Mouse (Mus musculus) heart, adult 2 months (tissue): ENCODE measurements around the gene Zfp346. TPM values are rescaled to one million over a fixed set of nuclear protein-coding genes. Genes with fewer than 3 reads are reported as not detected.
"Not testable (repeated sequence)": the region's sequence is repeated elsewhere in the genome, so short reads cannot be mapped to it uniquely, and the experiment has no call there.

Source experiments
- DNase-seq, 2 experiments: peaks; one replicate each; pipeline ENCODE4 v3.0.0; 2021
- H3K27ac ChIP-seq: fragments of 200-600 bp; 2 replicates; pipeline ENCODE4 v1.8.1; 2022
- H3K27me3 ChIP-seq: fragments of 200-500 bp; 2 replicates; pipeline ENCODE4 v1.6.1; 2012; ENCODE audit warnings: mild to moderate bottlenecking, low read length, inconsistent platforms, mixed read lengths; ENCODE audit not compliant: control insufficient read depth, insufficient read depth
- H3K36me3 ChIP-seq: fragments of 200-500 bp; 2 replicates; pipeline ENCODE4 v1.6.1; 2012; ENCODE audit warnings: low read length, inconsistent platforms; ENCODE audit not compliant: control insufficient read depth, insufficient read depth
- H3K4me1 ChIP-seq: fragments of 200-500 bp; 2 replicates; pipeline ENCODE4 v1.6.1; 2011; ENCODE audit warnings: low read length; ENCODE audit not compliant: control insufficient read depth, insufficient read depth
- H3K4me3 ChIP-seq: fragments of 200-600 bp; 2 replicates; pipeline ENCODE4 v1.8.1; 2022
- H3K79me2 ChIP-seq: fragments of 200-500 bp; replicated peaks from 2 replicates; pipeline ENCODE4 v1.6.1; 2012; ENCODE audit warnings: mild to moderate bottlenecking, inconsistent platforms, low read length, moderate library complexity, mixed read lengths; ENCODE audit not compliant: control insufficient read depth, insufficient read depth
- H3K9ac ChIP-seq: fragments of 200-500 bp; 2 replicates; pipeline ENCODE4 v1.6.1; 2012; ENCODE audit warnings: low read depth, mild to moderate bottlenecking, control low read depth, inconsistent platforms, low read length, mixed read lengths
- CTCF ChIP-seq: fragments of 200-600 bp; IDR thresholded peaks from 2 replicates; pipeline ENCODE4 v1.8.1; 2022; ENCODE audit warnings: antibody characterized with exemption, mild to moderate bottlenecking, moderate library complexity
- EP300 ChIP-seq: fragments of 200-500 bp; IDR thresholded peaks from 2 replicates; pipeline ENCODE4 v1.6.1; 2011; ENCODE audit warnings: low read depth, low read length, control low read depth; ENCODE audit not compliant: insufficient read depth
- POLR2A ChIP-seq: fragments of 200-500 bp; IDR thresholded peaks from 2 replicates; pipeline ENCODE4 v1.6.1; 2011; ENCODE audit warnings: mild to moderate bottlenecking, low read depth, low read length, control low read depth; ENCODE audit not compliant: insufficient read depth
- WGBS: fragments of 180-500 bp; shearing (Covaris S2); methylation state at CpG from one replicate; pipeline ENCODE4 v1.1.7; 2018; 5-methylcytosine and 5-hydroxymethylcytosine counted together
- intact Hi-C: fragments of 180-260 bp; cut with DNase I; formaldehyde crosslinking; loops from one replicate; pipeline ENCODE4 v1.15.1; 2025
- polyA plus RNA-seq: library from polyadenylated mRNA; depleted of rRNA; stranded (reverse); fragments of >200 nt; gene quantifications from 2 replicates; pipeline ENCODE4 v1.2.3, GENCODE M21; 2012
- total RNA-seq, 2 experiments: library from RNA; stranded (reverse); gene quantifications; 2 replicates each; pipeline ENCODE4 v1.2.3; 2021

Gene Zfp346
- total and polyA plus RNA-seq, 3 experiments: 14.3 to 20.6 (median 17.1) TPM

DNA sequence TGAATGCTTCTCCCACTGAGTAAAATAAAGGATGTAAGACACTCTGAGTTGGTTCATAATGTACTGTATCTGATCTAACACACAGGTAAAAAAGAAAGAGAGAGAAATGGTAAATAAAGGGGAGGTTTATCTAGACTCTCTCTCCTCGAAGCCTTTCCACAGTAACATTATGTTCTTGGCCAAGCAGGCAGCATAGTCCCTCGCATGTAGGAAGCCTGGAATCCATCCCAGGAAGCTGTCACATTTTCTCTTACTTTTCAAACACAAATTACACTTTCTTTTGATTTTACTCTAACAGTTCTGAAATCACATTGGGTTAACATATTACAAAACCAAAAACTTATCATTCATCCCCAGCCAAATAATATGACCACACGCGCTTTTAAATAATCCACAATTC is 12.5 kb upstream of the Zfp346 start:
- no peak for DNase-seq

DNA sequence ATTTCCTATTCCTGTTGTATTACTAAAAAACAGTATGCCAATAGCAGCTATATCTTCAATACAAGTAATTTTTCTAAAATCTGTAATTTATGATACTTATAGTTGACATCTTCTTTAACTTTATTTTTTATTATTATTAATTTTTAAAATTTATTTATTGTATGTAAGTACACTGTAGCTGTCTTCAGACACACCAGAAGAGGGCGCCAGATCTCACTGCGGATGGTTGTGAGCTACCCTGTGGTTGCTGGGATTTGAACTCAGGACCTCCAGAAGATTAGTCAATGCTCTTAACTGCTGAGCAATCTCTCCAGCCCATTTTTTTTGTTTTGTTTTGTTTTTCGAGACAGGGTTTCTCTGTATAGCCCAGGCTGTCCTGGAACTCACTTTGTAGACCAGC is 7.3 kb upstream of the Zfp346 start:
- H3K27ac ChIP-seq, H3K4me1 ChIP-seq, intact Hi-C loops, H3K79me2 ChIP-seq, H3K9ac ChIP-seq, H3K27me3 ChIP-seq, H3K36me3 ChIP-seq, DNase-seq, H3K4me3 ChIP-seq: not testable (repeated sequence)
- peak; percentile 58 for TF ChIP-seq CTCF
- 90% methylated on average over 3 of the region's 3 CpGs for WGBS

More for the DNA sequence above, 12.5 kb upstream of the Zfp346 start:
- 66% methylated on average over 4 of the region's 4 CpGs for WGBS
- no peak for TF ChIP-seq POLR2A
- no peak for TF ChIP-seq CTCF
- no peak for TF ChIP-seq EP300
- H3K4me1 ChIP-seq: no peaks in the 10 kb centered on the region; the same call in 1 of the 2 replicates
- intact Hi-C loops: no loop called here
- no peaks in the 10 kb centered on the region; the same call in 1 of the 2 replicates for H3K79me2 ChIP-seq
- no peak overlapping the region for H3K4me3 ChIP-seq
- no peaks in the 10 kb centered on the region for H3K27me3 ChIP-seq
- no peaks in the 10 kb centered on the region; the same call in 1 of the 2 replicates for H3K36me3 ChIP-seq
- no peak overlapping the region for H3K27ac ChIP-seq
- H3K9ac ChIP-seq: no peak overlapping the region

DNA sequence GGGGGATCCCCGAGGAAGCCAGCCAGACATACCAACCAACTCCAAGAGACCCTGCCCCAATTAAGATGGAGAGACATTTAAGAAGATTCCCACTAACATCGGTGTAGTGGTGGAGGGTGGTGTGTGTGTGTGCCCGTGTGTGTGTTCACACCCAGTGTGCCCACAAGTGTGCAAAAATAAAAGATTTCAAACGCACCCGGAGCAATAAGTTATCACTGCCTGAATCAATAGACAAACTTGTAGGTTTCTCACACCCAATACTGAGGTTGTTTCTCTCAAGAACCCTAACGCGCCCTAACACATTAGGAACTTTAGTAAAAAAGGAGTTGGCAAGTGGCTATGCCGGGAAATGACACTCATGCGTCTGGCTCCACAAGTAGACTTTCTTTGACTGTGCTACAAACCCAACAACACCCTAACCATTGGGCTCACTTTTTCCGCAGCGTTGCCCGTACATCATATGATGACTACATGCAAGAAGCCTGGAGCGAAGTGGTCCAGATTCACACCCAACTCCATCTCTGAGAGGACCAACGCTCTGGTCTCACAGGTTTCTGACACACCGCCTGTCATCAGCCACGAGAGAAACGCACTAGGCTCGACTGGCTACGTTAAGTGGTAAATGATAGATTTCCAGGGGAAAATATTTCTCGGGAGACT is 5.9 kb upstream of the Zfp346 start:
- Histone ChIP-seq H3K4me1 (peaks cover 3% of the 10 kb centered on the region), H3K4me3 (peak overlapping the region; percentile 82), H3K27ac (peak overlapping the region; percentile 88), H3K79me2 (no peaks in the 10 kb centered on the region), H3K36me3 (no peaks in the 10 kb centered on the region), H3K9ac (peak overlapping the region; percentile 99), H3K27me3 (no peaks in the 10 kb centered on the region)
- 20% methylated on average over 20 of the region's 20 CpGs for WGBS
- DNase-seq: peak; percentile 31 to 42
- TF ChIP-seq EP300: no peak
- intact Hi-C loops: no loop called here

DNA sequence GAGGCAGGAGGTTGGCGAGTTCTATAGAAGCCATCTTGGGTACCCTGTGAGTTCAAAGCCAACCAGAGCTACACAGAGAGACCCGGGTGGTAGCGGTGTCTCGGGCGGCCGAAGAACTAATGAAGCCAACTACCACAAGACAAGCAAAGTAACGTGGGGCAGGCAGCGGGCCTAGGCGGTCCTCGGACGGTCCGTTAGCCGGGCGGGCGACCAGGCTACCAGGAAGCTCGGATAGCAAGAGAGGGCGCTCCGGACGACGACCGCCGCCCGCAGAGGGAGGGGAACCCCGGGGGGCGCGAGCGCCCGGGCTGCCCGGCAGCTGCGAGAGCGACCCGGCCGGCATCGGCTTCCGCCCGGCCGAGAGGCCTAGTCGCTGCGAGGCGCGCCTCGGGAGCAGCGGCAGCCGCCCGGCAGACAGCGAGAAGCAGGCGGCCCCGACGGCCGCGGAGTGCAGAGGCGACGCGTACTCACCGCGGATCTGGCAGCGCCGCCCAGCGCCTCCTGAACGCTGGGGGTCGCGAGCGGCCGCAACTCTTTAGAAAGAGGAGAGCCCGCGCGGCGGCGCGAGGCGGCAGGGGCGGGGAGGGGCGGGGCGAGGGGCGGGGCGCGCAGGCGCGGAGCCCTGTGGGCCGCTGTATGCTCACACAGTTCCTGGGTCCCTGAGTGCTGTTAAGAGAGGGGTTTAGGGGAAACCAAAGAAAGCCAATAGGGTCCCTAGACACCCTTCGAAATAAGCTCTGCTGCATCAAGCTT is 5.2 kb upstream of the Zfp346 start, which contains the start of gene Uimc1:
Gene Uimc1, minus strand, starts transcription at position 575 of the 753 bp plus-strand sequence.
- H3K4me3 ChIP-seq: peak within 1 kb of the TSS; percentile 82
- H3K27ac ChIP-seq: peak within 1 kb of the TSS; percentile 88
- TF ChIP-seq POLR2A (peak; percentile 74), EP300 (no peak), CTCF (peak; percentile 66)
- H3K27me3 ChIP-seq: no peaks in the 10 kb centered on the region
- no peaks in the 10 kb centered on the region for H3K79me2 ChIP-seq
- peaks cover 3% of the 10 kb centered on the region for H3K4me1 ChIP-seq
- intact Hi-C loops: loop anchor here (10.0 kb wide), 1 partner anchor 225 kb away; the partner anchor contains the start of genes Mxd3, Prelid1 and Rab24
- no peaks in the 10 kb centered on the region for H3K36me3 ChIP-seq
- DNase-seq: peak; percentile 87 to 90
- under 1% methylated on average over 78 of the region's 81 CpGs for WGBS
- peak within 1 kb of the TSS; percentile 99 for H3K9ac ChIP-seq

DNA sequence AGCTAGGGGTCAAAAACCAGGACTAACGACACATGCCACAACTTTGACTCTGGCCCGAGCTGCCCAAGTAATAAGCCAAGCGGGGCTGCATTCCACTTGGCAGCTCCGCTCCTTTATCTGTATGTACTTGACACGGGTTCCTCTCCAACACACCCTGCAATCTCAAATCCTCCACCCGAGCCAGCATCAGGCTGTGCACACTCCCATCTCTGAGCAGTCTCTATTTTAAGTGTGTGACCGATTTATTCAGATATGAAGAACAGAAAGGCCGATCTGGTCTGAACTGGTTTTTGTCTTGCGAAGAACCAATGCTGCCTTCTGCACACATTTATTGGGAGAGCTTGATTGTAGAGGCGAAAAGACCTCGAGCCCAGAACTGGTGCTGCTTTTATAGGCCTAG is 3.5 kb upstream of the Zfp346 start:
- H3K4me1 ChIP-seq: peaks cover 8% of the 10 kb centered on the region
- no peaks in the 10 kb centered on the region for H3K27me3 ChIP-seq
- H3K9ac ChIP-seq: no peak overlapping the region
- intact Hi-C loops: loop anchor here (10.0 kb wide), 1 partner anchor 223 kb away; the partner anchor contains the start of genes Mxd3, Prelid1 and Rab24
- DNase-seq: peak in 1 of 2 experiments; percentile 47
- H3K4me3 ChIP-seq: no peak overlapping the region
- H3K36me3 ChIP-seq: peaks cover 2% of the 10 kb centered on the region; the same call in 1 of the 2 replicates
- WGBS: 61% methylated on average over 11 of the region's 11 CpGs
- H3K79me2 ChIP-seq: peaks cover 3% of the 10 kb centered on the region; the same call in 1 of the 2 replicates
- peak overlapping the region; percentile 15; the same call in 1 of the 2 replicates for H3K27ac ChIP-seq
- TF ChIP-seq POLR2A (no peak), EP300 (0 out of 2 replicates have a peak, but pooled peaks have one; percentile 34), CTCF (no peak)
